Mouse (Mus musculus) right cerebral cortex, postnatal 36 days (tissue): ENCODE measurements around the gene Ctsl.

Source experiments
- DNase-seq, 2 experiments: peaks; one replicate each; pipeline ENCODE4 v3.0.0; 2022; ENCODE audit warnings: low spot score in 2 of 2, mixed read lengths in 1 of 2

Gene Ctsl

GRCm38 (mm10) chr13:64373695-64374094, 3.0 kb upstream of the Ctsl start:
- DNase-seq = no peak

GRCm38 (mm10) chr13:64369805-64370172, 901 bp downstream of the Ctsl start:
- DNase-seq = peak in 1 of 2 experiments; percentile 18

- no peak for DNase-seq
These were observed 2.1 kb downstream of the Ctsl start for GRCm38 (mm10) chr13:64368596-64368995.

- no peak for DNase-seq
These were observed 3.1 kb downstream of the Ctsl start for GRCm38 (mm10) chr13:64367615-64368014.

DNA sequence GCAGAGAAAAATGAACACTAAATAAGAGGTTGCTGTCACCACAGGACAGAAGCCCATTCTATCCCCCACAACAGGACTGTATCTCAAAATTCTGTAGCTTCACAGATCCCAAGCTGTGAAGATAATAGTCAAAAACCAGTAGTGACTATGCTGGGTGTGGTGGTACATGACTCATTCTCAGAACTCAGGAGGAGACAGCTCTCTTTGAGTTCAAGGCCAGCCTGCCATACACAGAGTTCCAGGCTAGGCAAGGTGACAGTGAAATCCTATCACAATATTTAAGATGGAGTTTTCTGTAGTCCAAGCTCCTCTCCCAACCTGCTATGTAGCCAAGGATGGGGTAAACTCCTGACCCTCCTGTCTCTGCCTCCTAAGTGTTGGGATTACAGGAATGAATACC, 5.4 kb downstream of the Ctsl start:
- no peak for DNase-seq

DNA sequence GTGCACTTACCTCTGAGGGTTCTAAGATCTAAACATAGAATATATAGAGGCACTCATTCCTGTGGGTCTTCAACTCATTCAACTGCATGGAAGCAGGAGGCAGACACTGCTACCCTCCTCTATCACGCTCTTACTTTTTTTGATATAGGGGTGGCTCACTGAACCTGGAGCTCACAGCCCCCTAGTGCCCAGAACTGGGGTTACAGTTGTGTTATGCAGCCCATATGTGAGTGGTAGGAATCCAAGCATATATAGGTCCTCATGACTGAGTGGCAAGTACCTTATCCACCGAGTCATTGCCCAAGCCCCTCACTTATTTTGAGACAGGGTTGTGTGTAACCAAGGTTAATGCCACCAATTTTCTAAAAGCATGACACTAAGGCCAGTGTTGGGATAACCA, 6.4 kb downstream of the Ctsl start:
- DNase-seq = no peak

DNA sequence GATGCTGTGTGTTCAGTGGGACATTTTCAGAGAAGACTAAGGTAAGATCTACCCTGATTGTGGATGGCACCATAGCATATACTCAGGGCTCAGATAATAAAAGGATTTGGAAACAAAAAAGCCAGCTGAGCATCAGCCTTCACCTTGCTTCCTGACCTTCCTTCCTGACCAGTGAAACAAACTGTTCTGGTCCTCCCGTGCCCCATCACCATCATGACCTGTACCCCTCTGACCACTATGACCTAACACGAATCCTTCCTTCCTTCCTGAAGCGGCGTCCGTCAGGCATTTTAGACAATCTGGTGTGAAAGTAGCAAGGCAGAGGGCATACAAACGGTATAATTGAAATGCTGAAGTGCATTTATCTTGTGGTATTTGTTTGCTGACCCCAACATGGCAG, 8.6 kb downstream of the Ctsl start:
- no peak for DNase-seq

DNA sequence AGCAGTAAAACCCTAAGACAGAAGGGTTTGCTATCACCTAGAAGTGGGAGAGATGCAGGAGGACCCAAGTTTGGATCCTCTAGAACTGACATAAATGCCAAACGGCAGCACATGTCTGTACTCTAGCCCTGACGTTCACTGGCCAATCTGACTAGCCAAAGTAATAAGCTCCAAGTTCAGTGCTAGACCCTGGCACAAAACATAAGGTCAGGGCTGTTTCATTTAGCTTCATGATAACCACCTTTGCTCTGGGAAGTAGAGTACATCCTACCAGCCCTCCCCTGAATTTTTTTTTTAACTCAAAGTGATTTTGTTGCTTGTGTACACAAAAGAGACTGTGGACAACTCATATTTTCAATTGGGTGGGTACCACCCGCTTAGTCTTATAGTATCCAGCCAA, 9.7 kb downstream of the Ctsl start:
- no peak for DNase-seq

DNA sequence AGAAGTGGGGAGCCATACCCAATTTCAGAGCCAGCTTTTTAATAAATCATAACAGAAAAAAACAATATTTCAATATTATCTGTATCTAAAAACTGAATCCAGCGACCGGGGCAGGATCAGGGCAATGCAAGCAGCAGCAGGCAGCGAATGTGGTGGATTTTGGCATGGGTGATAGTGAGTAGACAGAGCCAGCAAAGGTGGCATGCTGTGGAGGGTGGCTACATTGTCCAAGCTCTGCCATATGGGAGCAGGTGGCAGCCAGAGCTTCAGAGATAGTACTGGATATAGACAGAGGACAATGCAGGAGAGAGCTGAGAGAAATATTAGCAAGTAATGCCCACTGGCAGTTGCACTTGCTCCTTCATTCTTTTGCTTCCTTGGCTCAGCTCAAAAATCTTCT, 11.0 kb downstream of the Ctsl start:
- no peak for DNase-seq

- no peak for DNase-seq
These were observed 12.2 kb downstream of the Ctsl start for GRCm38 (mm10) chr13:64358476-64358875.

DNA sequence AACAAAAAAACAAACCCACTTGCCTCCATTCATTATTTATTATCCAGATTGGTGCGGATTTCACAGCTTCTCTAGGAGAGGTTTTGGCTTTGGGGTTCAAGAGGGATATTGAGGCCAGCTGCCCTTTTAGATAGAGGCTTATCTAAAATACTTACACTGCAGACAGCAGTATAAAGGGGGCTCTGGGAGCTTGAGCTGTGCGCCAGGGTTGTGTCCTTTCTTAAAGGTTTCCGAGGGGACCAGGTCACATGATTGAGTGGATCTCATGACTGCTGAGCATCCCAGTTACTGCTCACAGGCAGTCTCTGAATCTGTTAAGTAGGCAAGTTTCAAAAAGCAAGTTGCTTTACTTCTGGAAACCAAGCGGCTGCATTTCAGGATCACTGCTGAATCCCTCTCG, 13.3 kb downstream of the Ctsl start:
- no peak for DNase-seq

DNA sequence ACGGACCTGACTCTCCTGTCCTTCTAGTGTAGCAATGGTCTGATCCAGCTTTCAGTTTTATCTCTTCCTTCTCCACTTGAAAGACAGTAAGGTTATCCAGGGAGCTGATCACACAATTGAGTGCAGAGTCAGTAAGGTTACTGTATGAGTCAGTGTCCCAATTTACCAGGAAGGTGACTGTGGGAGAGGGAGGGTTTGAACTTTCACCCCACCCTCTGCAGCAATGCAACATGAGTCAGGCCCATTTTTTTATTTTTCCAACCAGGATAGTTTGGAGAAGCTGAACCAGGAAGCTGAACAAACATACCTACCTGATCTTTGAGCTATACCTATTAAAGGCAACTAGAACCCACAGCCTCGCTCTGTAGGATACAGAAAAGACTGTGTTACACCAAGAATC, 21.2 kb downstream of the Ctsl start:
- DNase-seq = no peak

- DNase-seq = peak in 1 of 2 experiments; percentile 20
These were observed 26.6 kb downstream of the Ctsl start for GRCm38 (mm10) chr13:64344082-64344501.

GRCm38 (mm10) chr13:64343598-64343997, 27.1 kb downstream of the Ctsl start:
- DNase-seq = peak in 1 of 2 experiments; percentile 18

DNA sequence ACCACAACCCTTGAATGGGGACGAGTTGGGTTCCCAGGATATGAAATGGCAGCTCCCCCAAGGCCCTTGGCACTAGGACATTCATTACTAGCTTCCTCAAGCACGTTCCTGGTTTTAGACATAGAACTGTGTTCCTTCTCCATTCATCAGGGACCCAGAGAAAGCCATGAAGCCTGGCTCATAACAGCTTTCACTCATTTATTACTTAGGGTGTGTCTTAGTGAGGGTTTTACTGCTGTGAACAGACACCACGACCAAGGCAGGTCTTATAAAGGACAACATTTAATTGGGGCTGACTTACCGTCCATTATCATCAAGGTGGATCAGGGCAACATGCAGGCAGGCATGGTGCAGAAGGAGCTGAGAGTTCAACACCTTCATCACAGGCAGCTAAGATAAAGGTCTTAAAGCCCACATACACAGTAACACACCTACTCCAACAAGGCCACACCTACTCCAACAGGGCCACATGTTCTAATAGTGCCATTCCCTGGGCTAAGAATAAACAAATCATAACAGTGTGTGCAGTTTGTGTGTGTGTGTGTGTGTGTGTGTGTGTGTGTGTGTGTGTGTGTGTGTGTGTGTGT, 35.1 kb downstream of the Ctsl start:
- DNase-seq = no peak

DNA sequence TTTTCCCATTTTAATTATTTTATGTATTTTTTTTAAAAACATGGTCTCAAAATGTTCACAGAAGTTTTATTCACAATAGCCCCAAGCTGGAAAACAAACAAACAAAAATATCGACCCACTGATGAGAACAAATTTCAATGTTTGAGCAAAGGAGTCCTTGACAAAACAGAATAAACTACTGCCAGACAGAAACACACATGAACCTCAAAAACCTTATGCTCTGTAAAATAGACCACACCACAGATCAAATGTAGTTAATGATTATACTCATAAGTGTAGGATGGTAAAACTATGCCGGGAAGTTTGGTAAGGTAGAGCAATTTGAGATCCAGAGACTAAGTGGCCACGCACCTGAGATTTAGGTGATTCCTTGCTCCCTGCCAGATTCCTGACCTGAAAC, 37.6 kb downstream of the Ctsl start:
- DNase-seq = no peak

DNA sequence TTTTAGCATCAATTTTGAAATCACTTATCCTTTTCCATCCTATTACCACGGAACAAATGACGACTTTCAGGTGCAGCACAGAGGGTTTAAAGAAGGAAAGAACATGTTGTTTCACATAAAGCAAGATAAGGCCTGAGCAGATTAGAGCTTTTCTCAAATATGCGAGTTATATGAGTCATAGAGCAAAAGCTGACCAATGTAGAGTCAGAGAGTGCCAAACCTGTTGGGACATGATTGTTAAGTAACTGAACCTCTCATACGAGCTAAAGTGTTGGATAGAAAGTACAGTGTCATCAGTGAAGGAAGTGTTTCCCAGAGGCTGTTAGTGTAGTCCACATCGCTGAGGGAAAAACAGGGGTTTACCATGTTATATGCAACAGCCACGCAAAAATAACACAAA, 38.4 kb downstream of the Ctsl start:
- DNase-seq = no peak

GRCm38 (mm10) chr13:64322561-64323281, 48.0 kb downstream of the Ctsl start:
- DNase-seq = no peak

DNA sequence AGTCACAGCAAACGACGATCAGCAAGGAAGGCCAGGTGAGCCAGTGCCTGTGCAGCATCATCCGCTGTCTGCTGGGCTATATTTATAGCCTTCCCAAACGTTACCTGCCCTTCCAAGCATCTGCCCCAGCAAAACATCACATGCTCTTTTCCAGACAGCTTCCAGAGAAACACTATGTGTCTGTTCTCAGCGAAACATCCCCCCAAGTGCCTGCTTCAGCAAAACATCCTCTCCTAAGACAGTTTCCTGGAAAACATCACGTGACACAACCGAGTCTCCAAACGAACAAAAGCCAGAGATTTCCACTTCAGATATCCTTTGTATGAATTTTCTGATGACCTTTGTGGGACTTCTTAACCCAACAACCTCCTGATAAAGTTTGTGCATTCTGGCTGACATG, 50.4 kb downstream of the Ctsl start:
- DNase-seq = no peak

DNA sequence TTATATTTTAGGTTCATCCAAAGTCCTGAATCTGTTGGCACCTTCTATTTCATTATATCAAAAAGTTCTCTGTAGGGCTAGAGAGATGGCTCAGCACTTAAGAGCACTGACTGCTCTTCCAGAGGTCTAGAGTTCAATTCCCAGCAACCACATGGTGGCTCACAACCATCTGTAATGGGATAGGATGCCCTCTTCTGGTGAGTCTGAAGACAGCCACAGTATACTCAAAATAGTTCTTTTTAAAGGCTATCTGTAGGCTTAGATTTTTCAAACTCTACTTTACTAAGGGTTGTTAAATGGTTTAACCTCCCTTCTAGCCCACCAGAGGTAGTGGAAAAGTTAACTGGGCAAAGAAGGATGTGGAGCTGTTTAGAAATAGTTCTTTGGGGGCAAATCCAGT, 50.9 kb downstream of the Ctsl start:
- DNase-seq = no peak

GRCm38 (mm10) chr13:64318355-64318754, 52.3 kb downstream of the Ctsl start:
- DNase-seq = no peak

- DNase-seq = no peak
These were observed 55.1 kb downstream of the Ctsl start for GRCm38 (mm10) chr13:64315483-64316050.

- no peak for DNase-seq
These were observed 56.6 kb downstream of the Ctsl start for GRCm38 (mm10) chr13:64314041-64314440.

- no peak for DNase-seq
These were observed 57.8 kb downstream of the Ctsl start for GRCm38 (mm10) chr13:64312916-64313289.
